Mouse (Mus musculus): ENCODE measurements around the gene Arhgef19. TPM values are rescaled to one million over a fixed set of nuclear protein-coding genes. Genes with fewer than 3 reads are reported as not detected.

The Arhgef19 gene
- polyA plus RNA-seq, 1 experiment from 2014 or later: 1.5 TPM

- no peak overlapping the region for H3K9ac ChIP-seq (ENCODE audit: low read length)
- WGBS: 82% methylated on average over 2 of the region's 2 CpGs
- no peak overlapping the region for H3K27ac ChIP-seq (ENCODE audit: low read depth, low read length)
- H3K4me1 ChIP-seq (replicated peaks; ENCODE audit: control insufficient read depth, insufficient read depth, low read length): no peaks in the 10 kb centered on the region
- no peak for ATAC-seq (replicated peaks; ENCODE audit: low FRiP score)
- no peak overlapping the region for H3K4me3 ChIP-seq (ENCODE audit: low read depth, low read length)
- no peaks in the 10 kb centered on the region for H3K27me3 ChIP-seq (ENCODE audit: control insufficient read depth, insufficient read depth, low read length)
- H3K9me3 ChIP-seq (ENCODE audit: control insufficient read depth, low read length): no peaks in the 10 kb centered on the region
- no peaks in the 10 kb centered on the region for H3K36me3 ChIP-seq (ENCODE audit: control insufficient read depth, insufficient read depth, low read length)
- no peak overlapping the region for H3K4me2 ChIP-seq (ENCODE audit: low read depth, low read length, severe bottlenecking)
- DNase-seq (ENCODE audit: low spot score): peak; percentile 39
Observed at GRCm38 (mm10) chr4:141221848-141222247, 17.5 kb upstream of the Arhgef19 start.

- WGBS: 90% methylated on average over 5 of the region's 5 CpGs
- Histone ChIP-seq H3K9ac (ENCODE audit: low read length) (no peak overlapping the region), H3K4me2 (ENCODE audit: low read depth, low read length, severe bottlenecking) (no peak overlapping the region), H3K4me1 (replicated peaks; ENCODE audit: control insufficient read depth, insufficient read depth, low read length) (no peaks in the 10 kb centered on the region), H3K27me3 (ENCODE audit: control insufficient read depth, insufficient read depth, low read length) (no peaks in the 10 kb centered on the region), H3K4me3 (ENCODE audit: low read depth, low read length) (no peak overlapping the region), H3K9me3 (ENCODE audit: control insufficient read depth, low read length) (no peaks in the 10 kb centered on the region), H3K36me3 (ENCODE audit: control insufficient read depth, insufficient read depth, low read length) (no peaks in the 10 kb centered on the region), H3K27ac (ENCODE audit: low read depth, low read length) (no peak overlapping the region)
- ATAC-seq (replicated peaks; ENCODE audit: low FRiP score): no peak
- no peak for DNase-seq (ENCODE audit: low spot score)
Observed at GRCm38 (mm10) chr4:141222752-141223151, 16.5 kb upstream of the Arhgef19 start.

GRCm38 (mm10) chr4:141228687-141229086, 10.6 kb upstream of the Arhgef19 start:
- Histone ChIP-seq H3K36me3 (ENCODE audit: control insufficient read depth, insufficient read depth, low read length) (no peaks in the 10 kb centered on the region), H3K4me2 (ENCODE audit: low read depth, low read length, severe bottlenecking) (no peak overlapping the region), H3K27ac (ENCODE audit: low read depth, low read length) (no peak overlapping the region), H3K4me1 (replicated peaks; ENCODE audit: control insufficient read depth, insufficient read depth, low read length) (no peaks in the 10 kb centered on the region), H3K4me3 (ENCODE audit: low read depth, low read length) (no peak overlapping the region), H3K9ac (ENCODE audit: low read length) (no peak overlapping the region), H3K27me3 (ENCODE audit: control insufficient read depth, insufficient read depth, low read length) (no peaks in the 10 kb centered on the region), H3K9me3 (ENCODE audit: control insufficient read depth, low read length) (no peaks in the 10 kb centered on the region)
- peak; percentile 39 for DNase-seq (ENCODE audit: low spot score)
- 90% methylated on average over 7 of the region's 7 CpGs for WGBS
- no peak for ATAC-seq (replicated peaks; ENCODE audit: low FRiP score)

GRCm38 (mm10) chr4:141233196-141233595, 6.1 kb upstream of the Arhgef19 start:
- Histone ChIP-seq H3K9me3 (ENCODE audit: control insufficient read depth, low read length) (no peaks in the 10 kb centered on the region), H3K4me1 (replicated peaks; ENCODE audit: control insufficient read depth, insufficient read depth, low read length) (no peaks in the 10 kb centered on the region), H3K36me3 (ENCODE audit: control insufficient read depth, insufficient read depth, low read length) (no peaks in the 10 kb centered on the region), H3K4me2 (ENCODE audit: low read depth, low read length, severe bottlenecking) (no peak overlapping the region), H3K9ac (ENCODE audit: low read length) (no peak overlapping the region), H3K27ac (ENCODE audit: low read depth, low read length) (no peak overlapping the region), H3K4me3 (ENCODE audit: low read depth, low read length) (no peak overlapping the region), H3K27me3 (ENCODE audit: control insufficient read depth, insufficient read depth, low read length) (peaks cover 3% of the 10 kb centered on the region)
- ATAC-seq (replicated peaks; ENCODE audit: low FRiP score) (no peak), DNase-seq (ENCODE audit: low spot score) (peak; percentile 41)
- WGBS: 89% methylated on average over 4 of the region's 4 CpGs

GRCm38 (mm10) chr4:141235537-141236111, 3.7 kb upstream of the Arhgef19 start:
- WGBS: 79% methylated on average over 6 of the region's 6 CpGs
- H3K4me1 ChIP-seq (replicated peaks; ENCODE audit: control insufficient read depth, insufficient read depth, low read length): peaks cover 9% of the 10 kb centered on the region
- no peak overlapping the region for H3K9ac ChIP-seq (ENCODE audit: low read length)
- peaks cover 26% of the 10 kb centered on the region for H3K27me3 ChIP-seq (ENCODE audit: control insufficient read depth, insufficient read depth, low read length)
- no peak overlapping the region for H3K4me2 ChIP-seq (ENCODE audit: low read depth, low read length, severe bottlenecking)
- no peaks in the 10 kb centered on the region for H3K9me3 ChIP-seq (ENCODE audit: control insufficient read depth, low read length)
- peak; percentile 40 for DNase-seq (ENCODE audit: low spot score)
- H3K27ac ChIP-seq (ENCODE audit: low read depth, low read length): no peak overlapping the region
- no peak overlapping the region for H3K4me3 ChIP-seq (ENCODE audit: low read depth, low read length)
- no peak for ATAC-seq (replicated peaks; ENCODE audit: low FRiP score)
- H3K36me3 ChIP-seq (ENCODE audit: control insufficient read depth, insufficient read depth, low read length): no peaks in the 10 kb centered on the region

GRCm38 (mm10) chr4:141236856-141237255, 2.4 kb upstream of the Arhgef19 start:
- no peak for DNase-seq (ENCODE audit: low spot score)
- Histone ChIP-seq H3K9me3 (ENCODE audit: control insufficient read depth, low read length) (no peaks in the 10 kb centered on the region), H3K9ac (ENCODE audit: low read length) (no peak overlapping the region), H3K4me1 (replicated peaks; ENCODE audit: control insufficient read depth, insufficient read depth, low read length) (peaks cover 9% of the 10 kb centered on the region), H3K27ac (ENCODE audit: low read depth, low read length) (no peak overlapping the region), H3K4me3 (ENCODE audit: low read depth, low read length) (no peak overlapping the region), H3K4me2 (ENCODE audit: low read depth, low read length, severe bottlenecking) (no peak overlapping the region), H3K36me3 (ENCODE audit: control insufficient read depth, insufficient read depth, low read length) (no peaks in the 10 kb centered on the region), H3K27me3 (ENCODE audit: control insufficient read depth, insufficient read depth, low read length) (peaks cover 38% of the 10 kb centered on the region)
- 82% methylated on average over 3 of the region's 3 CpGs for WGBS
- no peak for ATAC-seq (replicated peaks; ENCODE audit: low FRiP score)

- WGBS: 5% methylated on average over 20 of the region's 20 CpGs
- peak overlapping the region; percentile 30 for H3K4me3 ChIP-seq (ENCODE audit: low read depth, low read length)
- no peaks in the 10 kb centered on the region for H3K9me3 ChIP-seq (ENCODE audit: control insufficient read depth, low read length)
- H3K4me1 ChIP-seq (replicated peaks; ENCODE audit: control insufficient read depth, insufficient read depth, low read length): peaks cover 12% of the 10 kb centered on the region
- no peak overlapping the region for H3K9ac ChIP-seq (ENCODE audit: low read length)
- no peak overlapping the region for H3K27ac ChIP-seq (ENCODE audit: low read depth, low read length)
- DNase-seq (ENCODE audit: low spot score) (no peak), ATAC-seq (replicated peaks; ENCODE audit: low FRiP score) (no peak)
- peak overlapping the region; percentile 56 for H3K4me2 ChIP-seq (ENCODE audit: low read depth, low read length, severe bottlenecking)
- no peaks in the 10 kb centered on the region for H3K36me3 ChIP-seq (ENCODE audit: control insufficient read depth, insufficient read depth, low read length)
- peaks cover 55% of the 10 kb centered on the region for H3K27me3 ChIP-seq (ENCODE audit: control insufficient read depth, insufficient read depth, low read length)
Observed at GRCm38 (mm10) chr4:141238492-141239387, 559 bp upstream of the Arhgef19 start.

GRCm38 (mm10) chr4:141240617-141241016, 1.3 kb downstream of the Arhgef19 start:
- H3K4me1 ChIP-seq (replicated peaks; ENCODE audit: control insufficient read depth, insufficient read depth, low read length): peaks cover 23% of the 10 kb centered on the region
- peak; percentile 69 for DNase-seq (ENCODE audit: low spot score)
- no peak overlapping the region for H3K27ac ChIP-seq (ENCODE audit: low read depth, low read length)
- no peak overlapping the region for H3K4me2 ChIP-seq (ENCODE audit: low read depth, low read length, severe bottlenecking)
- no peaks in the 10 kb centered on the region for H3K9me3 ChIP-seq (ENCODE audit: control insufficient read depth, low read length)
- H3K27me3 ChIP-seq (ENCODE audit: control insufficient read depth, insufficient read depth, low read length): peaks cover 69% of the 10 kb centered on the region
- no peak overlapping the region for H3K9ac ChIP-seq (ENCODE audit: low read length)
- no peaks in the 10 kb centered on the region for H3K36me3 ChIP-seq (ENCODE audit: control insufficient read depth, insufficient read depth, low read length)
- ATAC-seq (replicated peaks; ENCODE audit: low FRiP score): no peak
- no peak overlapping the region for H3K4me3 ChIP-seq (ENCODE audit: low read depth, low read length)
- WGBS: 1% methylated on average over 14 of the region's 14 CpGs
